Mouse (Mus musculus): ENCODE data around the gene Rad54l2.

Gene Rad54l2

DNA sequence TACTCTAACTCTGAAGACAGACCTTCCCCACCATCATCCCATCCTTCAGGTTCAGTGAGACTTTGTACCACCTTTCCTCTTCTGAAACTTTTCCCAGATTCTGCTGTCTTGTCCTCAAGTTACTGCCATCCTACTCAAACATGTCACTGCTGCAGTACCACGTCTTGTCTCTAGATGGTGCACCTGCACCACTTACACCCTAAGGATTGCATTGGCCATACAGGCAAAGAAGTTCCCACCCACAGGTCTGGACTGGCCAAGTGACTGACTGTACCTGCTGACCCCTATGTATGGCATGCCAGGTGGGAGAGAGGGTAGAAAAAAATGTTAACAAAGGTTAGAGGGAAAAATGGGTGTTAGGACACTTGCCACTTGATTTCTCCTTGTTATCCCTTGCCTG, 113.5 kb downstream of the Rad54l2 start:
- DNase-seq: peak; percentile 88

- DNase-seq: no peak
Observed at GRCm38 (mm10) chr9:106673860-106674259, 115.1 kb downstream of the Rad54l2 start.

DNA sequence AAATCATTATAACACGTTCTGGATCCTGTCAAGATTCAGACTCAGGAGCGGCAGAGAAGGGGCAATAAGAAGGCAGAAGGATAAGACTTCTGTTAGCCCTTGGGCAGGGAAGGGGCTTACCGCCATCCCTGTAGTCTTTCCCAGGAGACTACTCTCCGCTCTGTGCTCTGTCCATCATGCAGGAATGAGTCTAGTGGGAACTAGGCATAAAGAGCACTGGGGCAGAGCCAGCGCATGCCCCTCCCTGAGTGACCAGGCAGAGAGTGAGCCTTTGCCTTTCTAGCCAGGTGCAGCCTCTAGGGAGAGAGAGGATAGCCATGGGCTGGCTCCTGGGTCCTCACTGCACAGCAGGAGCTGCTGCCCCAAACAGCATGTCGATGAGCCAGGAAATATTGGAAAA, 124.1 kb downstream of the Rad54l2 start:
- no peak for DNase-seq

GRCm38 (mm10) chr9:106664433-106664832, 124.6 kb downstream of the Rad54l2 start:
- DNase-seq: no peak

DNA sequence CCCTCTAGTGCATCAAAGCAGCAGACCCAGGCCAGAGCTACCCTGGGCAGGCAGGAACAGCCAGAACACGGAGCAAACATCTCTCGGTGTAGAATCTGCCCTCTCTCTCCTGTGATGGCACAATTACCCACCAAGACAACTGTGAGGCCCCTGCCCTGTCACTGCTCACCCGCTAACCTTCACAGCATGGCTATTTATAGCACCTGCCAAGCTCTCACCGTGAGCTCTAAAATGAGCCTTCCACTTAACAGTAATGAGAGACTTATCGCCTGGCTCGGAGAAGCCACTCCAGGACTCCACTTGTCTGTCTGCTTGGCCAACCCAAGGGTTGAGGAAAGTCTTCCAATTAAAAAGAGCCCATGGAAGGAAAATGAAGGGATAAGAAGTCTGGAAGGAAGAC, 125.8 kb downstream of the Rad54l2 start:
- no peak for DNase-seq

GRCm38 (mm10) chr9:106659935-106660334, 129.1 kb downstream of the Rad54l2 start:
- DNase-seq: no peak

GRCm38 (mm10) chr9:106659441-106659840, 129.6 kb downstream of the Rad54l2 start:
- DNase-seq: no peak

- no peak for DNase-seq
Observed at GRCm38 (mm10) chr9:106657592-106657991, 131.4 kb downstream of the Rad54l2 start.

DNA sequence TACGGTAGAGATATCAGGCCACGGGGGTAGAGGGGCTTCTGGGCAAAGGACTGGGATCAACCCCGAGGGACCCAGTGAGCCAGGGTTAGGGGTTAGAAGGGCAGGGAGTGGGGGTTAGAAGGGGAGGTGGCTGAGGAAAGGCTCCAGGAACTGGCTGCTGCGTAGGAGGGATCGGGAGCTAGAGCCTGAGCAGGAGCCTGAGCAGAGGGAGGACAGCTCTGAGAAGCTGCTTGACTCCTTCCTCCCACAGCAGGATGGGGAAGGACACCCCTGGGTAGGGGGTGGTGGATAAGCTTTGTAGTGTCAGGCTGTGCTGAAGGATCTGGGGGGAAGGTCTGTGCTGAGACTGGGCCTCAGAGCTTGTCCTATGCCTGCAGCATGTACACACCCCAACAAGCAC, 132.2 kb downstream of the Rad54l2 start:
- no peak for DNase-seq

DNA sequence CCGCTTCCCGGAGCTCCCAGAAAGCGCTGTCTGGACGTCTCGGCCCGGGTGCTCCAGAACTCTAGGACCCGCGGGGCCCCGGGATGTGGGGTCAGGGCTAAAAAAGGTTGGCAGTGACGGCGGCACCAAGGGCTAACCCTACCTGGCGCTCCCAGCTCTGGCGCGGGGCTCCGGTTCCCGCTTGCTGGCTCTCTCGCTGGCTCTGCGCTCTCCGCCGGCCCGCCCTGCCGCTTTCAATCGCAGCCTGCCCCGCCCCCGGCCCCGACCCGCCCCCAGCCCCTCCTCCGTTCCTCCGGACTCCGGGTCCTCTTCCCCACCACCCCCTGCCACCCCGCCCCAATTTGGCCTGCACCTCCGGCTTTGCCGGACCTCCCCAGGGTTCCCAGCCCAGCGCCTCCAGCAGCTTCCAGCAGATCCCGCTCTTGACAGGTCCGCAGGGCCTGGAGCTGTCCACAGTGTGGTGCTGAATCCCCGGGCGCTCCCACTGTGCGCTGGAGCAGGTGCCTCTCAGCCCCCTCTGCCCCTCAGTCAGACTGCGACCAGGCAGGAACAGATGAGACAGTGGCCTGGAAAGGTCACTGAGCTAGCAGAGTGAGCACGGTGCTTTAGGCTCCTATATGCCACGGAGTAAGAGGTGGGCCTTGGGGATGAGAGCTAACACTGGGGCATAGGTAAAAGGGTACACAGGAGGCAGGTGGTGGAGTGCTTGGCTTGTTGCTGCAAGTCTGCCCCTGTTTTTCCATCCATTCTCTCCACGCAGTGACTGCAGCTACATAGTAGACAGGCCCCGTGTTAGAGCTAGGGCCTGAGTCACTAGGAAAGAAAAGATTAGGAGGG, 132.9 kb downstream of the Rad54l2 start, which contains the start of gene Grm2:
TSS of gene Grm2 (minus strand) at position 199 of the 837 bp plus-strand sequence.
- DNase-seq: peak; percentile 75

GRCm38 (mm10) chr9:106652720-106653119, 136.3 kb downstream of the Rad54l2 start:
- no peak for DNase-seq

GRCm38 (mm10) chr9:106647226-106647625, 141.8 kb downstream of the Rad54l2 start:
- no peak for DNase-seq

DNA sequence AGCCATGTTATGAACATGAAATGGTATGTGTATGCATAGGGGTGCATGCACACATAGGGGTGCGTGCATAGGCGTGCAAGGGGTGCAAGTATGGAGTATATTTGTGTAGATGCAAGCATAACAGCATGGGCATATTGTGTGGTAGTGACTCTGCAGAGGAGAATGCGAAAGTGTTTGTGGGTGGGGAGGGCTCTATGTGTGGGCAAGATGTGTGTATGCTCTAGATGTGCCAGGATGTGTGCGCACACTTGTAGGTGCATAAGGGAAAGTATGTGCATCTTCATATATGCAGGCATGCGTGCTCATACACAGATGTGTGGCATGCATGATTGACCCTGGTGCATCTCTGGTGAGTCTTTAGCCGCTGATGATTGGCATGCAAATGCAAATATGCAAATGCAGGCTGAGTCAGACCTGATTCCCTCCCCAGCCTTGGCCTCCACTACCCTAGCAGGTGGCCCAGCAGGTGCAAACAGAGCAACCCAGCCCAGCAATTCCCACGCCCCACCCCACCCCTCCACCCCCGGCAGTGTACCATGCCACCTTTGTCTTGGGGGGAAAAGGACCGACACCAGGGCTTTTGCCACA, 143.2 kb downstream of the Rad54l2 start:
- DNase-seq: no peak

DNA sequence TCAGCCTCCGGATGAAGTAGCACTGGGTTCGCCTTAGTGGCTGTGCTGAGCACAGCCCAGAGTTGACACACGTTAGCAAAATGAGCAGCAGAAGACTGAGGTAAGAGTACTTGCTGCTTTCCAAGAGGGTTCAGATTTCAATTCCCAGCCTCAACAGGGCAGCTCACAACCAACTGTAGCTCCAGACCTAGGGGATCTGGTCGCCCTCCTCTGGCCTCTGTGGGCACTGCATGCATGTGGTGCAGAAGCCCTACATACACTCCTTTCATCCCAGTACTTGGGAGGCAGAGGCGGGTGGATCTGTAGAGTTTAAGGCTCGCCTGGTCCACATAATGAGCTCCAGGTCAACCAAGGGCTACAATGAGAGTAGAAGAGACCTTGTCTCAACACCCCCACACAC, 145.2 kb downstream of the Rad54l2 start:
- no peak for DNase-seq

DNA sequence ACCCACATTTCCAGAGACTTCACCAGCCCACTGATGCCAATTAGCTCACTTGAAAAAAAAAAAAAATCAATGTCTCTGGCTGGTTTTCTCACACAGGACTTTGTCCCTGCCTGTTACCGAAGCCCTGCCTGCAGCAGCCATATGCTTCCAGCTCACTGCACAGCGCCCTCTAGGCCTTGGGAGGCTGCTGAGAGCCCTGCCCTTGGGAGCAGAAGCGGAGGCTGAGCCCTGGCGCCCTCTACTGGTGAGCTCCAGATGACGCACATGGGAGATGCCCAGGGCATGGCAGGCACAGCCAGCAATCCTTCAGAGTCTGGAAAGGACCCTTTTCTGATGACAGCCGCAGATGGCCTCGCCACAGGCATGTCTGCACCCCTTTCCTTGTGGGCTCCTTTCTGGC, 145.9 kb downstream of the Rad54l2 start:
- DNase-seq: peak; percentile 61

- DNase-seq: no peak
Observed at GRCm38 (mm10) chr9:106641346-106641745, 147.6 kb downstream of the Rad54l2 start.

GRCm38 (mm10) chr9:106638154-106638553, 150.8 kb downstream of the Rad54l2 start:
- DNase-seq: no peak
